Mouse (Mus musculus): Measurements from ENCODE around the gene Palld.
A peak's percentile ranks its signal among the peaks of the same experiment; 100 is the strongest.

The Palld gene

DNA sequence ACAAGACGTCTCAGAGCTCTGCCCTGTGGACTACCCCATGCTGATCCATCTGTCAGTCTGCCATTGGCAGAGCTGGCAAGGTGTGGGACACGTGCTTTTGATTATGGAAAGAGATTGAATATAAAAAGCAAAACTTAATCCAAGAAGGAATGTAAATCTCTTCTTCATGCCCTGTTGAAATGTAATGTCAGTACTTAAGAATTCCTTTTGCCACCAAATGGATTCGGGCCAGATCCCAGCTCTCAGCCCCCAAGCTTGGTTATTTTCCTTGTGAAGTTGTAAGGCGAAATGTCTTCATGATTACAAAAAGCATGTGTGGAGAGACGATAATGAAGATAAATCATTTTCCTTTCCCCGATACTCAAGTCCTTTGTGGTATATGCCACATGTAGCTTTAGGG lies 126.6 kb downstream of the Palld start:
- DNase-seq (ENCODE audit: low read depth, low spot score): no peak

DNA sequence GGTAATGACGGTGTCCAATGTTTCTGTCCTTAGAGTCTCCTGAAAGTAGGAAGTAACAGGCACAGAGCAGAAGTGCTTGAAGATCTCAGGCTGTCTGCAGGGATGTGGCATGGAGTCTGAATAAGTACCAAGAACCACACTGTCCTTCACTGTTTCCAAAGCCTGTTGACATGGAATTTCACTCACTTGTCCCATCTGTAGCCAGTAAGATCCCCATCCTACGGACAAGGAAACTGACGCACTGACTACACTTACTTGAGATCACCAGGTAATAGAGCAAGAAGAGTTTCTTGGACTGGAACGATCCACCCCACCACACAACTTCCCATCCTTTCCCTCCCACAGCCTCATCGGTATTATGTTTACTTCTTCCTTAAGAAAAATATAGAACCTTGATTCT lies 128.3 kb downstream of the Palld start:
- DNase-seq (ENCODE audit: low read depth, low spot score): no peak

GRCm38 (mm10) chr8:61773595-61774088 lies 128.8 kb downstream of the Palld start:
- no peak for DNase-seq (ENCODE audit: low read depth, low spot score)

- no peak for DNase-seq (ENCODE audit: low read depth, low spot score)
Measured at GRCm38 (mm10) chr8:61771328-61771727, 131.2 kb downstream of the Palld start.

GRCm38 (mm10) chr8:61769340-61769879 lies 133.1 kb downstream of the Palld start:
- DNase-seq (ENCODE audit: low read depth, low spot score): no peak

- DNase-seq (ENCODE audit: low read depth, low spot score): peak; percentile 41
Measured at GRCm38 (mm10) chr8:61760190-61760578, 142.3 kb downstream of the Palld start.

GRCm38 (mm10) chr8:61759327-61760189 lies 142.9 kb downstream of the Palld start:
- peak; percentile 47 for DNase-seq (ENCODE audit: low read depth, low spot score)

DNA sequence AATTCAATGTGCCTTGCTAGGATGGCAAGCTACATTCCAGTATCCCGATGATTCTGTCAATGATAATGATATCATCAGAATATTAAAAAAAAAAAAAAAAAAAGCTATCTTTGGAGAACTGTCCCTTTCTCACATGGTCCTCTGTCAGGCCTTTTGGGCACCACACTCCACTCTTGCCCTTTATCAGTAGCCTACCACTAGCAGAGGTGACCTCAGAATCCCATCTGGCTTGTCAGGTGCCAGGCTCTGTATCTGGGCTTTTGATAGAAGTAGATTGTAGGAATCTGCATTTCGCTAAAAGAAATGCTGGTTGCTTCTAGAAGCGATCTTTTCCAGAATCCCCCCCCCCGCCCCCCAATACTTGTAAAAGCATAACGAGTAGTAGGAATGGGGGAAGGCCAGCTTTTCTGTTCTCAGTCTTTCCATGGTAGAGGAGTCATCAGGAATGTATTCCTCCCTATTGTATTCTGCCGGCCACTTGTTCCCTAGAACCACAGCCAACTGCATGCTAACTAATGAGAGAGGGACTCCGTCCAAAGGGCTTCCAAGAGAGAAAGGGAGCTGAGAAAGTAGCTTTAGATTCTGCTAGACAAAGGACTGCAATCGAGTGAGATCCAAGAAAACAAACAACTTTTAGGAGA lies 143.7 kb downstream of the Palld start:
- DNase-seq (ENCODE audit: low read depth, low spot score): peak; percentile 14

GRCm38 (mm10) chr8:61756971-61757965 lies 145.2 kb downstream of the Palld start:
- DNase-seq (ENCODE audit: low read depth, low spot score): no peak

- DNase-seq (ENCODE audit: low read depth, low spot score): no peak
Measured at GRCm38 (mm10) chr8:61755186-61755585, 147.3 kb downstream of the Palld start.

GRCm38 (mm10) chr8:61747070-61747469 lies 155.4 kb downstream of the Palld start:
- DNase-seq (ENCODE audit: low read depth, low spot score): no peak

- no peak for DNase-seq (ENCODE audit: low read depth, low spot score)
Measured at GRCm38 (mm10) chr8:61745181-61745980, 157.1 kb downstream of the Palld start.

GRCm38 (mm10) chr8:61743764-61744562 lies 158.5 kb downstream of the Palld start:
- no peak for DNase-seq (ENCODE audit: low read depth, low spot score)

GRCm38 (mm10) chr8:61737465-61737864 lies 165.0 kb downstream of the Palld start:
- DNase-seq (ENCODE audit: low read depth, low spot score): no peak

GRCm38 (mm10) chr8:61736739-61737243 lies 165.7 kb downstream of the Palld start:
- no peak for DNase-seq (ENCODE audit: low read depth, low spot score)

- peak; percentile 59 for DNase-seq (ENCODE audit: low read depth, low spot score)
Measured at GRCm38 (mm10) chr8:61736117-61736516, 166.4 kb downstream of the Palld start.

DNA sequence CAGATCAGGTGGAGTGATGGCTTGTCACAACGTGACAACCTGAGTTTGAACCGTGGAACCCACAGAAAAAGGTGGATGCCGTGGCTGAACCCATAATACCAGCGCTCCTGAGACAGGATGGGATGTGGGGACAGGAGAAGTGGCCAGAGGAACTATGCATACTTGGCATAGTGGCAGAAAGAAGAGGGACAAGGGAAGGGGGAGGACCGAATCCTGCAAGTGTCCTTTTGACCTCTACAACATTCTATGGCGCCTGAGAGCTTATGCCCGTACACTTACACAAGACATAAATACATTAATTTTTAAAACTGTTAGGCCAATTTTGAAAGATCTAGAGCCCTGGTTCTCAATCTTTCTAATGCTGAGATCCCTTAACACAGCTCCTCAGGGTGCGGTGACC lies 168.3 kb downstream of the Palld start:
- no peak for DNase-seq (ENCODE audit: low read depth, low spot score)

GRCm38 (mm10) chr8:61732184-61732583 lies 170.3 kb downstream of the Palld start:
- no peak for DNase-seq (ENCODE audit: low read depth, low spot score)

- DNase-seq (ENCODE audit: low read depth, low spot score): no peak
Measured at GRCm38 (mm10) chr8:61731306-61732088, 171.0 kb downstream of the Palld start.

Data from ES-CJ7 (cell line).